Mouse (Mus musculus) forebrain, embryonic 14.5 days (tissue): ENCODE measurements around the gene Vrtn. TPM values are rescaled to one million over a fixed set of nuclear protein-coding genes. Genes with fewer than 3 reads are reported as not detected.

Source experiments
- ATAC-seq: fragments of 200-750 bp; cut with Nextera tagmentation; 2 replicates; pipeline ENCODE4 v1.8.0; 2017; ENCODE audit warnings: mild to moderate bottlenecking, moderate library complexity
- DNase-seq: peaks from one replicate; pipeline ENCODE4 v3.0.0-alpha.2; 2015; ENCODE audit warnings: low spot score
- H3K27ac ChIP-seq: fragments of 300-500 bp; sonication (generic); 2 replicates; pipeline ENCODE4 v1.5.1; 2014; ENCODE audit warnings: low read depth, mild to moderate bottlenecking, control low read depth, low read length, moderate library complexity
- H3K27me3 ChIP-seq: fragments of 300-500 bp; sonication (generic); replicated peaks from 2 replicates; pipeline ENCODE4 v1.6.1; 2014; ENCODE audit warnings: low read length, control low read depth, mixed read lengths; ENCODE audit not compliant: control insufficient read depth, insufficient read depth
- H3K36me3 ChIP-seq: fragments of 300-500 bp; sonication (generic); 2 replicates; pipeline ENCODE4 v1.6.1; 2014; ENCODE audit warnings: low read length, control low read depth; ENCODE audit not compliant: control insufficient read depth, insufficient read depth
- H3K4me1 ChIP-seq: fragments of 300-500 bp; sonication (generic); 2 replicates; pipeline ENCODE4 v1.6.1; 2014; ENCODE audit warnings: antibody characterized with exemption, low read length, control low read depth; ENCODE audit not compliant: control insufficient read depth, insufficient read depth
- H3K4me2 ChIP-seq: fragments of 300-500 bp; sonication (generic); 2 replicates; pipeline ENCODE4 v1.6.1; 2014; ENCODE audit warnings: mild to moderate bottlenecking, control low read depth, low read length
- H3K4me3 ChIP-seq: fragments of 300-500 bp; sonication (generic); 2 replicates; pipeline ENCODE4 v1.5.1; 2014; ENCODE audit warnings: low read depth, low read length, control low read depth
- H3K9ac ChIP-seq: fragments of 300-500 bp; sonication (generic); 2 replicates; pipeline ENCODE4 v1.6.1; 2014; ENCODE audit warnings: mild to moderate bottlenecking, low read length, control low read depth, moderate library complexity
- H3K9me3 ChIP-seq: fragments of 300-500 bp; sonication (generic); replicated peaks from 2 replicates; pipeline ENCODE4 v1.6.1; 2016; ENCODE audit warnings: low read length, control low read depth, mixed read lengths; ENCODE audit not compliant: control insufficient read depth
- WGBS: fragments of 180-500 bp; shearing (Covaris S2); extraction: QIAGEN DNeasy Blood & Tissue Kit; methylation state at CpG from one replicate; pipeline ENCODE4 v1.1.7; 2014; 5-methylcytosine and 5-hydroxymethylcytosine counted together
- polyA plus RNA-seq: library from polyadenylated mRNA; unstranded; fragments of >200 nt; fragmentation: Nextera tagmentation; extraction: Ambion mirVana; gene quantifications from 2 replicates; pipeline ENCODE4 v1.2.1, GENCODE M21; 2014

Gene Vrtn
- polyA plus RNA-seq, 1 experiment from 2014 or later, result not detected

- H3K9ac ChIP-seq, result no peak overlapping the region
- H3K4me3 ChIP-seq, result no peak overlapping the region
- no peaks in the 10 kb centered on the region for H3K9me3 ChIP-seq
- H3K27me3 ChIP-seq, result no peaks in the 10 kb centered on the region
- H3K4me2 ChIP-seq, result no peak overlapping the region
- no peak overlapping the region for H3K27ac ChIP-seq
- no peak for DNase-seq
- H3K4me1 ChIP-seq, result no peaks in the 10 kb centered on the region
- ATAC-seq, result no peak
- H3K36me3 ChIP-seq, result no peaks in the 10 kb centered on the region
- 38% methylated on average over 10 of the region's 10 CpGs for WGBS
These were observed 30.8 kb downstream of the Vrtn start for GRCm38 (mm10) chr12:84671646-84672045.

GRCm38 (mm10) chr12:84674666-84675526, 34.1 kb downstream of the Vrtn start:
- 40% methylated on average over 14 of the region's 14 CpGs for WGBS
- Histone ChIP-seq H3K27ac (no peak overlapping the region), H3K4me2 (no peak overlapping the region), H3K4me3 (no peak overlapping the region), H3K9me3 (no peaks in the 10 kb centered on the region), H3K9ac (no peak overlapping the region), H3K36me3 (no peaks in the 10 kb centered on the region), H3K4me1 (no peaks in the 10 kb centered on the region), H3K27me3 (no peaks in the 10 kb centered on the region)
- DNase-seq (no peak), ATAC-seq (no peak)

- Histone ChIP-seq H3K27ac (no peak overlapping the region), H3K9me3 (no peaks in the 10 kb centered on the region), H3K4me3 (no peak overlapping the region), H3K36me3 (no peaks in the 10 kb centered on the region), H3K4me1 (no peaks in the 10 kb centered on the region), H3K27me3 (no peaks in the 10 kb centered on the region), H3K9ac (no peak overlapping the region), H3K4me2 (no peak overlapping the region)
- ATAC-seq (no peak), DNase-seq (no peak)
- 71% methylated on average over 3 of the region's 3 CpGs for WGBS
These were observed 35.2 kb downstream of the Vrtn start for GRCm38 (mm10) chr12:84676011-84676410.

- DNase-seq (no peak), ATAC-seq (no peak)
- H3K9me3 ChIP-seq, result no peaks in the 10 kb centered on the region
- no peak overlapping the region for H3K27ac ChIP-seq
- H3K4me1 ChIP-seq, result no peaks in the 10 kb centered on the region
- no peak overlapping the region for H3K4me2 ChIP-seq
- H3K4me3 ChIP-seq, result no peak overlapping the region
- no peak overlapping the region for H3K9ac ChIP-seq
- no peaks in the 10 kb centered on the region for H3K27me3 ChIP-seq
- WGBS, result 68% methylated on average over 7 of the region's 7 CpGs
- H3K36me3 ChIP-seq, result no peaks in the 10 kb centered on the region
These were observed 43.8 kb downstream of the Vrtn start for GRCm38 (mm10) chr12:84684569-84684968.

- DNase-seq, result peak; percentile 17
- 12% methylated on average over 4 of the region's 4 CpGs for WGBS
These were observed 45.4 kb downstream of the Vrtn start for GRCm38 (mm10) chr12:84686176-84686575.

GRCm38 (mm10) chr12:84687531-84687930, 46.7 kb downstream of the Vrtn start:
- no peak overlapping the region for H3K4me2 ChIP-seq
- ATAC-seq, result no peak
- no peaks in the 10 kb centered on the region for H3K27me3 ChIP-seq
- WGBS, result 83% methylated on average over 4 of the region's 4 CpGs
- DNase-seq, result no peak
- H3K4me3 ChIP-seq, result no peak overlapping the region
- H3K9ac ChIP-seq, result no peak overlapping the region
- no peaks in the 10 kb centered on the region for H3K9me3 ChIP-seq
- no peak overlapping the region for H3K27ac ChIP-seq
- H3K36me3 ChIP-seq, result no peaks in the 10 kb centered on the region
- H3K4me1 ChIP-seq, result no peaks in the 10 kb centered on the region

More at GRCm38 (mm10) chr12:84686176-84686575, 45.4 kb downstream of the Vrtn start:
- Histone ChIP-seq H3K9me3 (no peaks in the 10 kb centered on the region), H3K27me3 (no peaks in the 10 kb centered on the region), H3K4me2 (no peak overlapping the region), H3K27ac (no peak overlapping the region), H3K4me3 (no peak overlapping the region), H3K4me1 (no peaks in the 10 kb centered on the region), H3K9ac (no peak overlapping the region), H3K36me3 (no peaks in the 10 kb centered on the region)
- no peak for ATAC-seq

GRCm38 (mm10) chr12:84689051-84689450, 48.2 kb downstream of the Vrtn start:
- H3K4me3 ChIP-seq, result no peak overlapping the region
- H3K27me3 ChIP-seq, result no peaks in the 10 kb centered on the region
- 88% methylated on average over 11 of the region's 11 CpGs for WGBS
- H3K9ac ChIP-seq, result no peak overlapping the region
- H3K4me1 ChIP-seq, result no peaks in the 10 kb centered on the region
- no peak overlapping the region for H3K4me2 ChIP-seq
- ATAC-seq (no peak), DNase-seq (no peak)
- no peaks in the 10 kb centered on the region for H3K36me3 ChIP-seq
- H3K9me3 ChIP-seq, result no peaks in the 10 kb centered on the region
- no peak overlapping the region for H3K27ac ChIP-seq

- H3K4me1 ChIP-seq, result no peaks in the 10 kb centered on the region
- DNase-seq (no peak), ATAC-seq (no peak)
- H3K27me3 ChIP-seq, result no peaks in the 10 kb centered on the region
- H3K27ac ChIP-seq, result no peak overlapping the region
- no peaks in the 10 kb centered on the region for H3K36me3 ChIP-seq
- no peak overlapping the region for H3K4me2 ChIP-seq
- H3K9me3 ChIP-seq, result no peaks in the 10 kb centered on the region
- no peak overlapping the region for H3K4me3 ChIP-seq
- H3K9ac ChIP-seq, result no peak overlapping the region
These were observed 50.5 kb downstream of the Vrtn start for GRCm38 (mm10) chr12:84691347-84691746.

GRCm38 (mm10) chr12:84692141-84692540, 51.3 kb downstream of the Vrtn start:
- H3K36me3 ChIP-seq, result no peaks in the 10 kb centered on the region
- no peaks in the 10 kb centered on the region for H3K4me1 ChIP-seq
- WGBS, result 86% methylated on average over 6 of the region's 6 CpGs
- H3K27ac ChIP-seq, result no peak overlapping the region
- no peaks in the 10 kb centered on the region for H3K9me3 ChIP-seq
- H3K4me3 ChIP-seq, result no peak overlapping the region
- no peak for DNase-seq
- no peak overlapping the region for H3K9ac ChIP-seq
- no peaks in the 10 kb centered on the region for H3K27me3 ChIP-seq
- H3K4me2 ChIP-seq, result no peak overlapping the region
- no peak for ATAC-seq
